Mouse (Mus musculus) small intestine, adult 2 months (tissue): Measurements from ENCODE around the gene Shroom1.

Source experiments
- CTCF ChIP-seq: fragments of 200-500 bp; IDR thresholded peaks from 2 replicates; pipeline ENCODE4 v1.5.1; 2012; ENCODE audit warnings: low read depth, mild to moderate bottlenecking, control low read depth, inconsistent platforms, low read length, moderate library complexity, mixed read lengths; ENCODE audit not compliant: insufficient replicate concordance, insufficient read length; ENCODE audit errors: extremely low read depth
- POLR2A ChIP-seq: fragments of 200-500 bp; IDR thresholded peaks from 2 replicates; pipeline ENCODE4 v1.6.1; 2012; ENCODE audit warnings: low read depth, mild to moderate bottlenecking, control low read depth, inconsistent platforms, low read length, moderate library complexity

DNA sequence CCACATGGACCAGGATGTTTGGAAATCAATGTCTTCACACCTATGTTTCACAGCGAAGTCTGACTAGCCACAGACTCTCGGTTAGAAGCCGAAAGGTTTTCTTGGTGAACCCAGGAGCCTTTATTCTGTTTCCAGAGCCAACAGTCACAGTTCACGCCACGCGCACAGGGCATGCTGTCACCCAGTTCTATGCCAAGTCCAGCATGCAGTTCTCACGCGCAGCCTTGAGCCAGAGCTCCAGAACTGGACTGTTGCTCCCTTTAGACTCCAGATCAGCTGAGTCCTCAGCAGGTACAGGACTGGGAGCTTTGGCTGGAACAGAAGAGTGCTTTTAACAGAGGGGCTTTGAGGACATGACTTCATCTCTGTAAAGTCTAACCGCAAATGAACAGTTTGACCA is 4.6 kb upstream of the Shroom1 start:
- TF ChIP-seq POLR2A (no peak), CTCF (no peak)
